Mouse (Mus musculus) ES-E14 (cell line): Measurements from ENCODE around the gene Btrc. TPM values are rescaled to one million over a fixed set of nuclear protein-coding genes. Genes with fewer than 3 reads are reported as not detected.

Experiments used
- DNase-seq: peaks from one replicate; pipeline ENCODE4 v3.0.0-alpha.2; 2013; ENCODE audit warnings: low read depth, low spot score
- H3K27ac ChIP-seq: 2 replicates; pipeline ENCODE4 v1.5.1; 2012; ENCODE audit warnings: low read depth, mild to moderate bottlenecking, low read length, moderate library complexity, mixed read lengths; ENCODE audit not compliant: poor library complexity, insufficient read depth, severe bottlenecking
- H3K36me3 ChIP-seq: 2 replicates; pipeline ENCODE4 v1.6.1; 2012; ENCODE audit warnings: mild to moderate bottlenecking, low read length, moderate library complexity, mixed read lengths; ENCODE audit not compliant: control insufficient read depth, poor library complexity, insufficient read depth, severe bottlenecking
- H3K4me1 ChIP-seq, 2 experiments: fragments of 150-350 bp in 1 of 2; sonication (generic) in 1 of 2; 2 replicates each; pipeline ENCODE4 v1.6.1; 2012; ENCODE audit warnings: low read length in 2 of 2, mild to moderate bottlenecking in 1 of 2, mixed read lengths in 1 of 2; ENCODE audit not compliant: control insufficient read depth in 2 of 2, insufficient read depth in 2 of 2, poor library complexity in 1 of 2
- H3K4me3 ChIP-seq, 2 experiments: fragments of 150-350 bp in 1 of 2; sonication (generic) in 1 of 2; 2 replicates each; pipeline ENCODE4 v1.5.1; 2012; ENCODE audit warnings: low read length in 2 of 2, low read depth in 1 of 2, mild to moderate bottlenecking in 1 of 2, mixed read lengths in 1 of 2; ENCODE audit not compliant: insufficient read depth in 1 of 2, poor library complexity in 1 of 2, severe bottlenecking in 1 of 2
- H3K9ac ChIP-seq: 2 replicates; pipeline ENCODE4 v1.6.1; 2012; ENCODE audit warnings: low read depth, mild to moderate bottlenecking, low read length, mixed read lengths; ENCODE audit not compliant: poor library complexity, insufficient read depth, severe bottlenecking
- H3K9me3 ChIP-seq: fragments of 150-350 bp; sonication (generic); 2 replicates; pipeline ENCODE4 v1.6.1; 2012; ENCODE audit warnings: low read depth, mild to moderate bottlenecking, low read length; ENCODE audit not compliant: control insufficient read depth, insufficient read depth
- CHD2 ChIP-seq: IDR thresholded peaks from 2 replicates; pipeline ENCODE4 v1.6.1; 2014; ENCODE audit warnings: mild to moderate bottlenecking, low read depth, low read length, inconsistent platforms
- HCFC1 ChIP-seq: IDR thresholded peaks from 2 replicates; pipeline ENCODE4 v1.6.1; 2012; ENCODE audit warnings: low read length, inconsistent platforms, borderline replicate concordance; ENCODE audit not compliant: insufficient read depth
- MAFK ChIP-seq: IDR thresholded peaks from 2 replicates; pipeline ENCODE4 v1.6.1; 2014; ENCODE audit warnings: mild to moderate bottlenecking, low read depth, low read length, inconsistent platforms; ENCODE audit not compliant: insufficient read depth
- ZC3H11A ChIP-seq: IDR thresholded peaks from 2 replicates; pipeline ENCODE4 v1.6.1; 2012; ENCODE audit warnings: low read depth, mild to moderate bottlenecking, inconsistent platforms, low read length, borderline replicate concordance
- ZNF384 ChIP-seq: IDR thresholded peaks from 2 replicates; pipeline ENCODE4 v1.6.1; 2012; ENCODE audit warnings: low read depth, low read length, inconsistent platforms
- in situ Hi-C, 2 experiments: fragments of 600-800 bp; cut with MboI; formaldehyde crosslinking; loops; one replicate each; pipeline ENCODE4 v1.15.1; 2025; ENCODE audit warnings: low sequenced_read_pairs in 2 of 2, inconsistent platforms in 1 of 2; ENCODE audit not compliant: unreplicated experiment in 2 of 2
- total RNA-seq: library from RNA; depleted of rRNA; stranded (reverse); fragments of 300-350 nt; gene quantifications from 2 replicates; pipeline ENCODE4 v1.2.3, GENCODE M21; 2012

Gene Btrc
- total RNA-seq, 1 experiment: 17.4 TPM

- in situ Hi-C loops: no loop called here
These were observed 126.4 kb downstream of the Btrc start for GRCm38 (mm10) chr19:45489961-45490360.

GRCm38 (mm10) chr19:45491246-45491645 lies 127.7 kb downstream of the Btrc start:
- Histone ChIP-seq H3K4me1 (no peaks in the 10 kb centered on the region), H3K9ac (no peak overlapping the region), H3K4me3 (no peak overlapping the region), H3K9me3 (no peaks in the 10 kb centered on the region), H3K36me3 (no peaks in the 10 kb centered on the region), H3K27ac (no peak overlapping the region)
- in situ Hi-C loops: no loop called here
- DNase-seq: no peak
- TF ChIP-seq MAFK (no peak), ZC3H11A (no peak), CHD2 (no peak), ZNF384 (no peak), HCFC1 (no peak)

More at GRCm38 (mm10) chr19:45489961-45490360, 126.4 kb downstream of the Btrc start:
- Histone ChIP-seq H3K9ac (no peak overlapping the region), H3K4me3 (no peak overlapping the region), H3K36me3 (no peaks in the 10 kb centered on the region), H3K27ac (no peak overlapping the region), H3K4me1 (no peaks in the 10 kb centered on the region), H3K9me3 (no peaks in the 10 kb centered on the region)
- DNase-seq: no peak
- TF ChIP-seq ZC3H11A: no peak
- TF ChIP-seq CHD2: no peak
- no peak for TF ChIP-seq MAFK
- no peak for TF ChIP-seq HCFC1
- no peak for TF ChIP-seq ZNF384

GRCm38 (mm10) chr19:45494121-45494775 lies 130.7 kb downstream of the Btrc start:
- Histone ChIP-seq H3K27ac (no peak overlapping the region), H3K36me3 (no peaks in the 10 kb centered on the region), H3K9me3 (no peaks in the 10 kb centered on the region), H3K4me1 (no peaks in the 10 kb centered on the region), H3K9ac (no peak overlapping the region), H3K4me3 (no peak overlapping the region)
- no peak for DNase-seq
- TF ChIP-seq ZC3H11A (no peak), ZNF384 (no peak), MAFK (no peak), HCFC1 (no peak), CHD2 (no peak)
- in situ Hi-C loops: no loop called here

- Histone ChIP-seq H3K9ac (no peak overlapping the region; the same call in 1 of the 2 replicates), H3K9me3 (no peaks in the 10 kb centered on the region), H3K4me1 (no peaks in the 10 kb centered on the region), H3K27ac (peak overlapping the region; percentile 31; the same call in 1 of the 2 replicates), H3K36me3 (peaks cover 2% of the 10 kb centered on the region; the same call in 1 of the 2 replicates), H3K4me3 (no peak overlapping the region)
- no peak for DNase-seq
- in situ Hi-C loops: no loop called here
- TF ChIP-seq ZC3H11A: no peak
These were observed 141.9 kb downstream of the Btrc start for GRCm38 (mm10) chr19:45505446-45505845.

- Histone ChIP-seq H3K36me3 (peaks cover 2% of the 10 kb centered on the region; the same call in 1 of the 2 replicates), H3K9me3 (no peaks in the 10 kb centered on the region), H3K4me1 (peaks cover 0 to 2% of the 10 kb centered on the region in 2 experiments; a peak in 1 of 4 replicates), H3K4me3 (peak overlapping the region in 1 of 2 experiments; percentile 36; a peak in 1 of 4 replicates), H3K27ac (no peak overlapping the region), H3K9ac (no peak overlapping the region)
- no peak for DNase-seq
- TF ChIP-seq ZNF384 (no peak), MAFK (no peak), HCFC1 (no peak), ZC3H11A (no peak), CHD2 (no peak)
- in situ Hi-C loops: no loop called here
These were observed 144.0 kb downstream of the Btrc start for GRCm38 (mm10) chr19:45507531-45507930.
